Mouse (Mus musculus) MEL (cell line): Measurements from ENCODE around the gene Gnb1l. TPM values are rescaled to one million over a fixed set of nuclear protein-coding genes. Genes with fewer than 3 reads are reported as not detected.

Source experiments
- DNase-seq: peaks from one replicate; pipeline ENCODE4 v3.0.0; 2011; ENCODE audit warnings: low read depth, low spot score
- H3K27ac ChIP-seq: 2 replicates; pipeline ENCODE4 v1.5.1; 2012; ENCODE audit warnings: low read depth, mild to moderate bottlenecking, control low read depth, low read length, moderate library complexity; ENCODE audit not compliant: control insufficient read depth
- H3K27me3 ChIP-seq, 2 experiments: fragments of 150-350 bp in 1 of 2; sonication (generic) in 1 of 2; 2 replicates each; pipeline ENCODE4 v1.6.1; 2012; ENCODE audit warnings: low read length in 2 of 2, mild to moderate bottlenecking in 2 of 2, improper control_type of control experiment in 1 of 2, moderate library complexity in 1 of 2; ENCODE audit not compliant: insufficient read depth in 2 of 2, control insufficient read depth in 1 of 2
- H3K36me3 ChIP-seq, 2 experiments: 2 replicates each; pipeline ENCODE4 v1.6.1; 2012 to 2014; ENCODE audit warnings: low read length in 2 of 2, improper control_type of control experiment in 1 of 2, inconsistent platforms in 1 of 2, mild to moderate bottlenecking in 1 of 2; ENCODE audit not compliant: insufficient read depth in 2 of 2, control insufficient read depth in 1 of 2
- H3K4me1 ChIP-seq, 2 experiments: fragments of 150-350 bp in 1 of 2; sonication (generic) in 1 of 2; 2 replicates each; pipeline ENCODE4 v1.6.1; 2012; ENCODE audit warnings: low read length in 2 of 2, improper control_type of control experiment in 1 of 2, mild to moderate bottlenecking in 1 of 2; ENCODE audit not compliant: insufficient read depth in 2 of 2, control insufficient read depth in 1 of 2
- H3K4me3 ChIP-seq, 2 experiments: fragments of 150-350 bp in 1 of 2; sonication (generic) in 1 of 2; 2 replicates each; pipeline ENCODE4 v1.5.1; 2012; ENCODE audit warnings: low read depth in 2 of 2, low read length in 2 of 2, mild to moderate bottlenecking in 2 of 2, moderate library complexity in 2 of 2, control low read depth in 1 of 2, improper control_type of control experiment in 1 of 2; ENCODE audit not compliant: control insufficient read depth in 1 of 2, insufficient read depth in 1 of 2
- H3K79me2 ChIP-seq: 2 replicates; pipeline ENCODE4 v1.6.1; 2012; ENCODE audit warnings: mild to moderate bottlenecking, low read length, moderate library complexity; ENCODE audit not compliant: control insufficient read depth, poor library complexity, insufficient read depth
- H3K9ac ChIP-seq: 2 replicates; pipeline ENCODE4 v1.6.1; 2012; ENCODE audit warnings: low read depth, mild to moderate bottlenecking, control low read depth, low read length, moderate library complexity; ENCODE audit not compliant: control insufficient read depth, poor library complexity, severe bottlenecking
- H3K9me3 ChIP-seq: fragments of 150-350 bp; sonication (generic); replicated peaks from 2 replicates; pipeline ENCODE4 v1.6.1; 2012; ENCODE audit warnings: mild to moderate bottlenecking, low read length, improper control_type of control experiment, moderate library complexity; ENCODE audit not compliant: insufficient read depth
- CHD1 ChIP-seq: IDR thresholded peaks from 2 replicates; pipeline ENCODE4 v1.6.1; 2012; ENCODE audit warnings: low read depth, mild to moderate bottlenecking, inconsistent platforms, low read length, improper control_type of control experiment
- CHD2 ChIP-seq: IDR thresholded peaks from 2 replicates; pipeline ENCODE4 v1.6.1; 2011; ENCODE audit warnings: low read length, improper control_type of control experiment
- E2F4 ChIP-seq: IDR thresholded peaks from 2 replicates; pipeline ENCODE4 v1.6.1; 2011; ENCODE audit warnings: low read depth, low read length, improper control_type of control experiment, borderline replicate concordance
- ELF1 ChIP-seq: IDR thresholded peaks from 2 replicates; pipeline ENCODE4 v1.6.1; 2014; ENCODE audit warnings: low read depth, mild to moderate bottlenecking, inconsistent platforms, low read length, improper control_type of control experiment, moderate library complexity
- GABPA ChIP-seq: IDR thresholded peaks from 2 replicates; pipeline ENCODE4 v1.6.1; 2012; ENCODE audit warnings: low read depth, mild to moderate bottlenecking, inconsistent platforms, low read length, improper control_type of control experiment, moderate library complexity
- KAT2A ChIP-seq: conservative IDR thresholded peaks from 2 replicates; pipeline ENCODE4 v1.6.1; 2012; ENCODE audit warnings: low read depth, low read length, improper control_type of control experiment, inconsistent platforms
- MAX ChIP-seq: IDR thresholded peaks from 2 replicates; pipeline ENCODE4 v1.6.1; 2011; ENCODE audit warnings: low read length, improper control_type of control experiment
- MAZ ChIP-seq: IDR thresholded peaks from 2 replicates; pipeline ENCODE4 v1.6.1; 2012; ENCODE audit warnings: low read depth, mild to moderate bottlenecking, inconsistent platforms, low read length, improper control_type of control experiment
- MXI1 ChIP-seq: IDR thresholded peaks from 2 replicates; pipeline ENCODE4 v1.6.1; 2011; ENCODE audit warnings: mild to moderate bottlenecking, low read depth, low read length, improper control_type of control experiment
- MYB ChIP-seq: IDR thresholded peaks from 2 replicates; pipeline ENCODE4 v1.6.1; 2011; ENCODE audit warnings: mild to moderate bottlenecking, low read depth, low read length, improper control_type of control experiment
- NRF1 ChIP-seq: IDR thresholded peaks from 2 replicates; pipeline ENCODE4 v1.6.1; 2014; ENCODE audit warnings: low read depth, mild to moderate bottlenecking, inconsistent platforms, low read length, improper control_type of control experiment, moderate library complexity; ENCODE audit not compliant: poor library complexity, insufficient read depth, severe bottlenecking
- POLR2AphosphoS2 ChIP-seq: IDR thresholded peaks from 2 replicates; pipeline ENCODE4 v1.6.1; 2011; ENCODE audit warnings: low read length, improper control_type of control experiment
- POLR2AphosphoS5 ChIP-seq: IDR thresholded peaks from 2 replicates; pipeline ENCODE4 v1.6.1; 2012; ENCODE audit warnings: low read depth, borderline replicate concordance, mild to moderate bottlenecking, inconsistent platforms, low read length, moderate library complexity, mixed read lengths
- SMC3 ChIP-seq: IDR thresholded peaks from 2 replicates; pipeline ENCODE4 v1.6.1; 2011; ENCODE audit warnings: low read depth, low read length, improper control_type of control experiment
- TAL1 ChIP-seq: IDR thresholded peaks from 2 replicates; pipeline ENCODE4 v1.6.1; 2012; ENCODE audit warnings: mild to moderate bottlenecking, inconsistent platforms, low read length, moderate library complexity, mixed read lengths
- TCF12 ChIP-seq: IDR thresholded peaks from 2 replicates; pipeline ENCODE4 v1.6.1; 2014; ENCODE audit warnings: low read depth, mild to moderate bottlenecking, inconsistent platforms, low read length, improper control_type of control experiment, moderate library complexity
- UBTF ChIP-seq: IDR thresholded peaks from 2 replicates; pipeline ENCODE4 v1.6.1; 2012; ENCODE audit warnings: low read depth, mild to moderate bottlenecking, inconsistent platforms, low read length, improper control_type of control experiment, moderate library complexity, borderline replicate concordance; ENCODE audit not compliant: insufficient read depth
- ZKSCAN1 ChIP-seq: IDR thresholded peaks from 2 replicates; pipeline ENCODE4 v1.6.1; 2012; ENCODE audit warnings: low read depth, mild to moderate bottlenecking, inconsistent platforms, low read length, improper control_type of control experiment, moderate library complexity
- ZMIZ1 ChIP-seq: IDR thresholded peaks from 2 replicates; pipeline ENCODE4 v1.6.1; 2012; ENCODE audit warnings: low read depth, mild to moderate bottlenecking, inconsistent platforms, low read length, improper control_type of control experiment, moderate library complexity
- polyA plus RNA-seq, 2 experiments: library from polyadenylated mRNA; stranded (reverse) in 1 of 2; unstranded in 1 of 2; fragments of >175 nt in 1 of 2; fragments of >200 nt in 1 of 2; gene quantifications; 2 replicates each; pipeline versions ENCODE4 v1.2.1 to v1.2.4; 2012; ENCODE audit warnings: low replicate concordance in 2 of 2, low read depth in 1 of 2; ENCODE audit not compliant: insufficient read length in 2 of 2, insufficient read depth in 1 of 2, missing spikeins in 1 of 2
- total RNA-seq: library from RNA; depleted of rRNA; stranded (reverse); fragments of 300-350 nt; gene quantifications from 2 replicates; pipeline ENCODE4 v1.2.3, GENCODE M21; 2012

Gene Gnb1l
- total and polyA plus RNA-seq, 3 experiments: 37.9 to 47.8 TPM; not detected in 1

- H3K79me2 ChIP-seq: no peaks in the 10 kb centered on the region; the same call in 1 of the 2 replicates
- TF ChIP-seq ZMIZ1: no peak
- TF ChIP-seq CHD1: no peak
- no peak for TF ChIP-seq NRF1
- no peak for TF ChIP-seq SMC3
- no peak for TF ChIP-seq TCF12
- TF ChIP-seq TAL1: no peak
- TF ChIP-seq POLR2AphosphoS2: no peak
- TF ChIP-seq GABPA: no peak
- TF ChIP-seq ZKSCAN1: no peak
- TF ChIP-seq MAZ: no peak
- no peak for TF ChIP-seq ELF1
- TF ChIP-seq POLR2AphosphoS5: no peak
- no peak for TF ChIP-seq MAX
- no peak for TF ChIP-seq CHD2
- TF ChIP-seq KAT2A: no peak
- no peaks in the 10 kb centered on the region for H3K27me3 ChIP-seq
- H3K27ac ChIP-seq: no peak overlapping the region
- H3K9ac ChIP-seq: no peak overlapping the region
- no peaks in the 10 kb centered on the region for H3K36me3 ChIP-seq
- H3K9me3 ChIP-seq: no peaks in the 10 kb centered on the region
- H3K4me1 ChIP-seq: no peaks in the 10 kb centered on the region
- DNase-seq: no peak
- H3K4me3 ChIP-seq: no peak overlapping the region
Observed at GRCm38 (mm10) chr16:18537407-18537990, 39.0 kb downstream of the Gnb1l start.

DNA sequence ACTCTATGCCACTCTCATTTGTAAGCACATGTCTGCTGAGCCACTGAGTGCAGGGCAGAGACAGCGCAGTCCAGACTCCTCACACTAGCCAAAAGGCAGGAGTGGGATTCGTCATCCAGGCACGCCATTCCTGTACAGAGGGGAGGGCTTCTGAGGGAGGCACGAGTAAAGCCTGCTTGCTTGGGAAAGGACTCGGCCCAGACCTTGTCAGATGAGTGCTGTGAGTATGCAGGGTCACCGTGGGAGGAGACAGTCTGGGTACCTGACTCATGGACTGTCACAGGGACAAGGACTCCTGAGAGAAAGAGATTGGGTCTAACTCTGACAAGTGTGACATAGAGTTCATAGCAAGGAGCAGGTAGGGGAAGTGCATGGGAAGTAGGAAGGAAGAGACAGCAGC is 40.8 kb downstream of the Gnb1l start:
- H3K36me3 ChIP-seq: no peaks in the 10 kb centered on the region
- no peaks in the 10 kb centered on the region for H3K27me3 ChIP-seq
- no peak for DNase-seq
- H3K9me3 ChIP-seq: no peaks in the 10 kb centered on the region
- no peak overlapping the region for H3K4me3 ChIP-seq
- no peaks in the 10 kb centered on the region for H3K4me1 ChIP-seq
- H3K79me2 ChIP-seq: no peaks in the 10 kb centered on the region
- no peak overlapping the region for H3K9ac ChIP-seq
- no peak overlapping the region for H3K27ac ChIP-seq
- TF ChIP-seq ZMIZ1: no peak
- TF ChIP-seq MXI1: no peak
- no peak for TF ChIP-seq MYB
- no peak for TF ChIP-seq CHD2
- no peak for TF ChIP-seq UBTF
- no peak for TF ChIP-seq E2F4
